Mouse (Mus musculus): ENCODE measurements around the gene Slc38a5.

Slc38a5 gene

GRCm38 (mm10) chrX:8327124-8327523 lies 56.2 kb downstream of the Slc38a5 start, which contains the start of gene Ssxb10:
Ssxb10 (plus strand) TSS chrX:8327424.
- DNase-seq, result no peak
